Mouse (Mus musculus) spleen, adult 2 months (tissue): Measurements from ENCODE around the gene Rbms3.

ENCODE experiments used
- CTCF ChIP-seq: fragments of 200-500 bp; IDR thresholded peaks from 2 replicates; pipeline ENCODE4 v1.5.1; 2011; ENCODE audit warnings: mild to moderate bottlenecking, inconsistent platforms; ENCODE audit not compliant: insufficient read depth, insufficient read length, insufficient replicate concordance; ENCODE audit errors: extremely low read depth
- POLR2A ChIP-seq: fragments of 200-500 bp; IDR thresholded peaks from 2 replicates; pipeline ENCODE4 v1.6.1; 2011; ENCODE audit warnings: low read depth, low read length, inconsistent platforms

DNA sequence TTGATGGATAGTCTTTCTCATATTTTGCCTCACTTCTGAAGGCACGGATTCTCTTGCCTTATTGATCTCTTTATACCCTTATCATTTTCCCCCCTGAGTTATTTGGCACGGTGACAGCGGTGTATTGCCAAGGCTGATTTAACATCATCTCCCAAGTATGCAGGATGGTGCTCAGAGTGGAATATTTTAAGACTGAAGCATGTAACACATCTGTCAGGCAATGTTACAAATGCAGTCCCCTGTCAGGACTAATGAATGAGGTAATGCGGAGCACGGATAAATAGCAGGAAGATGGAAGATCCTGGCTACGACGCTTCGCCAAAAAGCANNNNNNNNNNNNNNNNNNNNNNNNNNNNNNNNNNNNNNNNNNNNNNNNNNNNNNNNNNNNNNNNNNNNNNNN lies 502.9 kb downstream of the Rbms3 start:
- no peak for TF ChIP-seq POLR2A
- TF ChIP-seq CTCF = no peak
